Mouse (Mus musculus) embryonic facial prominence, embryonic 13.5 days (tissue): ENCODE measurements around the gene Mybl2. TPM values are rescaled to one million over a fixed set of nuclear protein-coding genes. Genes with fewer than 3 reads are reported as not detected.

Source experiments
- ATAC-seq: fragments of 200-750 bp; cut with Nextera tagmentation; 2 replicates; pipeline ENCODE4 v1.8.0; 2017; ENCODE audit warnings: low read depth; ENCODE audit not compliant: insufficient number of reproducible peaks, insufficient read depth, low FRiP score, low TSS enrichment
- H3K27ac ChIP-seq: fragments of 300-500 bp; sonication (generic); 2 replicates; pipeline ENCODE4 v1.5.1; 2015; ENCODE audit warnings: moderate library complexity, mild to moderate bottlenecking, inconsistent platforms
- H3K27me3 ChIP-seq: fragments of 300-500 bp; sonication (generic); 2 replicates; pipeline ENCODE4 v1.6.1; 2015; ENCODE audit warnings: mild to moderate bottlenecking, inconsistent platforms
- H3K36me3 ChIP-seq: fragments of 300-500 bp; sonication (generic); 2 replicates; pipeline ENCODE4 v1.6.1; 2015; ENCODE audit warnings: mild to moderate bottlenecking, inconsistent platforms
- H3K4me1 ChIP-seq: fragments of 300-500 bp; sonication (generic); 2 replicates; pipeline ENCODE4 v1.6.1; 2015; ENCODE audit warnings: inconsistent platforms
- H3K4me2 ChIP-seq: fragments of 300-500 bp; sonication (generic); 2 replicates; pipeline ENCODE4 v1.6.1; 2015; ENCODE audit warnings: moderate library complexity, mild to moderate bottlenecking, inconsistent platforms
- H3K4me3 ChIP-seq: fragments of 300-500 bp; sonication (generic); 2 replicates; pipeline ENCODE4 v1.5.1; 2015; ENCODE audit warnings: mild to moderate bottlenecking, inconsistent platforms
- H3K9ac ChIP-seq: fragments of 300-500 bp; sonication (generic); 2 replicates; pipeline ENCODE4 v1.6.1; 2015; ENCODE audit warnings: mild to moderate bottlenecking, inconsistent platforms
- H3K9me3 ChIP-seq: fragments of 300-500 bp; sonication (generic); 2 replicates; pipeline ENCODE4 v1.6.1; 2016; ENCODE audit warnings: inconsistent platforms
- WGBS: fragments of 180-500 bp; shearing (Covaris S2); methylation state at CpG from one replicate; pipeline ENCODE4 v1.1.7; 2015; ENCODE audit warnings: mixed read lengths; 5-methylcytosine and 5-hydroxymethylcytosine counted together
- polyA plus RNA-seq: library from polyadenylated mRNA; unstranded; fragments of >200 nt; fragmentation: Nextera tagmentation; extraction: Ambion mirVana; gene quantifications from 2 replicates; pipeline ENCODE4 v1.2.1, GENCODE M21; 2015

The Mybl2 gene
- polyA plus RNA-seq, 1 experiment from 2014 or later = 31.3 TPM

DNA sequence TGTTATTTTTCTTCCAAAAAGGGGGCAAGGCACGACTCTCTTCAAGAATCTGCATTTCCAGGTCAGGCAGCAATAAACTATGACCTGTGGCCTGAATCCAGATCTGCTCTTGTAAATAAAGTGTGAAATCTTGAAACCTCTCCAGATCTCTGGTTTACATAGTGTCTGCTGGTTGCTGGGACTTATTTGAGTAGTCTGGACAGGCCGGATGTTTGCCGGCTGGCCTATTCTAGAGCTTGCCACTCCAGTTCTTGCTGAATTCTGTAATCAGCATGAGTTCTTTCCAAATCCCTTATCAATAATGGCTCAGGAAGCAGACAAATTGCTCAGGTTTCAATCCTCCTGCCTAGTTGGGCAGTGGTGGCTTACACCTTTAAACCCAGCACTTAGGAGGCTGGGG is 41.3 kb downstream of the Mybl2 start:
- no peak for ATAC-seq
- Histone ChIP-seq H3K4me3 (no peak overlapping the region), H3K4me1 (0 out of 2 replicates have a peak, but pooled peaks cover 4% of the 10 kb centered on the region), H3K9ac (no peak overlapping the region), H3K27ac (no peak overlapping the region), H3K4me2 (no peak overlapping the region), H3K36me3 (no peaks in the 10 kb centered on the region), H3K27me3 (peaks cover 3% of the 10 kb centered on the region; the same call in 1 of the 2 replicates), H3K9me3 (no peaks in the 10 kb centered on the region)
- WGBS = 71% methylated on average over 3 of the region's 3 CpGs

DNA sequence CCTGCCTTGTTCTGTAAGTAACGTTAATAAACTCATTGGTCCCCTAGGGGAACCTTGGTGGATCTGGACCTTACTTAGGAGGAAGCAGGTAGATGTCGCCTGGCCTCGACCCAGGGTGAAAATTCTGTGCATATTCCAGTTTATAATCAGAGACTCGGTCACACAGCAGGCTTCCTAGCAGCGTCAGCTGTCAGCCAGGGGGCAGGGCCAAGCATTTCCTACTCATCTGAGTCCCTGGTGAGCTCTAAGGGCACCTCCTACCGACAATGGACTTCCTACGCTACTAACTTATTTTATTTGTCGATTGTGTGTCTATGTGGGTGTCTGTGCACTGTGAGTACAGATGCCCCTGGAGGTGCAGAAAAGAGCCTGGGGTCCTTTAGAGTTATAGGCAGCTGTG is 45.4 kb downstream of the Mybl2 start:
- ATAC-seq = no peak
- no peaks in the 10 kb centered on the region for H3K36me3 ChIP-seq
- 53% methylated on average over 8 of the region's 8 CpGs for WGBS
- H3K4me1 ChIP-seq = peaks cover 26% of the 10 kb centered on the region
- H3K9me3 ChIP-seq = no peaks in the 10 kb centered on the region
- no peak overlapping the region for H3K9ac ChIP-seq
- H3K4me3 ChIP-seq = no peak overlapping the region
- no peak overlapping the region for H3K4me2 ChIP-seq
- no peak overlapping the region for H3K27ac ChIP-seq
- H3K27me3 ChIP-seq = peaks cover 3% of the 10 kb centered on the region; the same call in 1 of the 2 replicates

DNA sequence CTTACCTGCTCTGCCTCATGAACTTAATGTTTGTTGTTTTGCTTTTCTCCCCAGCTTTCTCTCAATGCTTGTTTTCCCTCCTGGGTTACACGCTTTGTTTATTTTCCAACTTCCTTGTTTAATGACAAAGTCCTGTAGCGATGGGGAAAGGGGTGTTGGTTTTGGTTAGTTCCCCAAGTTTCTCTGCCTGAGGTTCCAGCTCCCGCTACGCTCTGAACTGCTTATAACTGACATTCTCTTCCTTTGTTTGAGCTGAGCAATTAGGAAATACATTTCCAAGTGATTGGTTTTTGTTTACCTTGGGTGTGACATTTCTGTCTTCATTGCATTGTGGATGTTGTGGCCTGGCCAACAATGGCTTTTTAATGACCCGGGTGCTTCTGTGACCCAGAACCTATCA is 46.1 kb downstream of the Mybl2 start:
- no peak for ATAC-seq
- no peaks in the 10 kb centered on the region for H3K9me3 ChIP-seq
- H3K4me1 ChIP-seq = peaks cover 26% of the 10 kb centered on the region
- no peak overlapping the region for H3K4me3 ChIP-seq
- H3K27ac ChIP-seq = no peak overlapping the region
- H3K4me2 ChIP-seq = no peak overlapping the region
- WGBS = 66% methylated on average over 5 of the region's 5 CpGs
- H3K9ac ChIP-seq = no peak overlapping the region
- H3K36me3 ChIP-seq = no peaks in the 10 kb centered on the region
- peaks cover 3% of the 10 kb centered on the region; the same call in 1 of the 2 replicates for H3K27me3 ChIP-seq

DNA sequence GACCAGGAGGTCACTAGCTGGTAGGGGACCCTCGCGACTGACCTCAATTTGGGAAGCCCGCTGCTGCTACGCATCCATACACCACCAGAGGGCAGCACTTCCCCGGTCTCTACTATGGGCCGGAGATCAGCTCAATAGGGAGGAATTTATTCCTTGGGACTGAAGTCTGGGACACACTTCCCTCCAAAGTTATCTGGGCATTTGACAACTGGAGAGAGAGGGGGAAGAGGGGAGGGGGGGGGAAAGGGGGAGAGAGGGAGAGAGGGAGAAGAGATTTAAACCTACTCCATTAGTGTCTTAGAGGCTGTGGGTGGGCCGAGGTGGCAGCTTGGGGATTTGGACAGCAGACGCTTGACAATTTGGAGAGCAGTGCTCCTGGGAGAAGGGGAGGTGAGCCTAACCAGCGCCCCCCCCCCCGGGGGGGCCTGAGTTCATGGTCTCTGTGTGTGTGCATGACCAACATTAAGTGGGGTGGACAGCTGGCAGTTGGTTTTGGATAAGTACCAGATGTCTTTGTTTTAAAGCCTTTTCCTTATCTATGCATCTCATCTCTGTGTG is 47.2 kb downstream of the Mybl2 start:
- H3K4me3 ChIP-seq = no peak overlapping the region
- H3K36me3 ChIP-seq = no peaks in the 10 kb centered on the region
- no peak overlapping the region for H3K4me2 ChIP-seq
- H3K27me3 ChIP-seq = peaks cover 3% of the 10 kb centered on the region; the same call in 1 of the 2 replicates
- H3K27ac ChIP-seq = no peak overlapping the region
- H3K9me3 ChIP-seq = no peaks in the 10 kb centered on the region
- WGBS = 4% methylated on average over 10 of the region's 10 CpGs
- peaks cover 26% of the 10 kb centered on the region for H3K4me1 ChIP-seq
- ATAC-seq = no peak
- no peak overlapping the region for H3K9ac ChIP-seq

DNA sequence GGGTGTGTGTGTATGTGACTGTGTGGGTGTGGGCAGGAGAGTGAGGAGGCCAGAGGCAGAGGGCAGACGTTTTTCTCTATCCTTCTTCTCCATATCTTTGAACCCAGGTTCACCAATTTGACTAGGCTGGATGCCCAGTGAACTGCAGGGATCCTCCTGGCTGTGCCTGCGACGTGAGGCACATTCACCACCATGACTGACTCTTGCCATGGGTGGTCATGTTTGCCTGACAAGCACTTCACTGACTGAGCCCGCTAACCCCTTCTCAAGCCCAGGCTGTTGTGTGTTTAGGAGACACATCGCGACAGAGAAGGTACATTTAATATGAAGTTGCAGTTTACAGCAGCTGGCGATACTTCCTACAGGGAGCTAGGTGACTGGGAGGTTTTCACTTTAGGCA is 47.7 kb downstream of the Mybl2 start:
- H3K4me3 ChIP-seq = no peak overlapping the region
- H3K4me2 ChIP-seq = no peak overlapping the region
- ATAC-seq = peak; percentile 44
- peaks cover 26% of the 10 kb centered on the region for H3K4me1 ChIP-seq
- 50% methylated on average over 7 of the region's 7 CpGs for WGBS
- no peak overlapping the region for H3K9ac ChIP-seq
- H3K9me3 ChIP-seq = no peaks in the 10 kb centered on the region
- peaks cover 3% of the 10 kb centered on the region; the same call in 1 of the 2 replicates for H3K27me3 ChIP-seq
- H3K36me3 ChIP-seq = no peaks in the 10 kb centered on the region
- 0 out of 2 replicates have a peak overlapping the region, but pooled peaks have one; percentile 22 for H3K27ac ChIP-seq

DNA sequence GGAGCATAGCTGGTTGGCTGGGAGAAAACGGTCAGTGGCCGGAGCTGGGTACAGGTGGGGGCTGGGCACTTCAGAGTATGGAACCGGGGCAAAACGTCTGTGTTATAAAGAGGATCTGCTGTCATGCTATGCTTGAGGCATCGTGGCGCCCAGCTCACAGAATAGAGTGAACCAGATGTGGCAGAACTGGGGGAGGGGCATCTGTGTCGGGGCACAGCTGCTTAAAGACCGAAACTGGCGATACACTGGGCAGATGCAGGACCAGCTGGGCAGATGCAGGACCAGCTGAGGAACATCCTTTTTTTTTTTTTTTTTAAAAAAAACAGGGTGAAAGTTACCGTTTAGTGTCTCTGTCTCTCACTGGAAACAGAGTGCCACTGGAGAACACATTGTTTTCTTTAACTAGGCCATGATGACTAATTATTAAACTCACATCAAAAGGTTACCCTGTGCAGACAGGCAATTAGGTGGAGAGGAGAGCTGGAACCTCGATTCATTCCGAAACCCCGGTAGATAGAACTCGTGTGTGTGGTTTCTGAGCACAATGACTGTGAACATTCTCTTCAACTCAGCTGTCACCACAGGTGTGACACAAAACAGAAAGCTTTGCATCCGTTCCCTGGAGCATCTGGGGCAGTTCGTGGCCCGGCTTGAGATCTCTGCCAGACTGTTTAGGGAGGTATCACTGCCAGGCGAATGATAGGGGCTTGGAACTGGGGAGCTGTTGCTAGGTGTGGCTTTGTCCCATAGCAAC is 48.6 kb downstream of the Mybl2 start:
- no peak overlapping the region for H3K27ac ChIP-seq

DNA sequence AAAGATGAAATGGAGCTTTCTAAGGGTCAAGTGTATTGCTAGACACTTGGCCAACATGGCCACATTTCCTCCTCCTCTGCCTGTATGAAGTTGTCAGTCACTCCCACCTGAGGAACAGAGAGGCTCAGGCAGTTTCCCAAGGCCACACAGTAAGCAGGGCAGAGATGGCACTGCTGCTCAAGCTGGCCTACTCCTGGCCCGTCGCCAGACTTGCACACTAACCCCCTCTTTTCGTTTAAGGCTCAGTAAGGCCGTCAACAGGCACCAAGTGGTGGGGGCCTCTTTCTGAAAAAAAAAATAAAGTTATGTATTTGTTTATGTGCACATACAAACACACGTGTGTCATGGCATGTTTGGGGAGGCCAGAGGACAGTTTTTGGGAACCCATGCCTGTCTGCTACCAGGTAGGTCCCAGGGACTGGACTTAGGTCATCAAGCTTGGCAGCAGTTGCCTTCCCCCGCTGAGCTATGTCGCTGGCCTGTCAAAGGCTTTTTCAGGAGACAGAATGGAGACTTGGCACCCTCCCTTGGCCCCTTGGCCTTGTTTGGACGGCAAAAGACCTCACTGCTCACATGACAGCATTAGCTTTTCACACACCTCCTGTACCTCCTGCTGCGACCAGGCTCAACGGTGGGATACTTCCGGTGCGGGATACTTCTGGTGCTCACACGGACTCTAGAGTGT is 49.7 kb downstream of the Mybl2 start:
- Histone ChIP-seq H3K4me1 (peaks cover 30% of the 10 kb centered on the region), H3K36me3 (no peaks in the 10 kb centered on the region), H3K27ac (no peak overlapping the region), H3K27me3 (no peaks in the 10 kb centered on the region; the same call in 1 of the 2 replicates), H3K4me2 (no peak overlapping the region), H3K4me3 (no peak overlapping the region), H3K9me3 (no peaks in the 10 kb centered on the region), H3K9ac (no peak overlapping the region)
- ATAC-seq = no peak
- WGBS = 84% methylated on average over 13 of the region's 13 CpGs

More for the DNA sequence above, 48.6 kb downstream of the Mybl2 start:
- Histone ChIP-seq H3K9me3 (no peaks in the 10 kb centered on the region), H3K4me1 (peaks cover 30% of the 10 kb centered on the region), H3K4me2 (peak overlapping the region; percentile 11; the same call in 1 of the 2 replicates), H3K4me3 (no peak overlapping the region), H3K27me3 (peaks cover 3% of the 10 kb centered on the region; the same call in 1 of the 2 replicates), H3K9ac (no peak overlapping the region), H3K36me3 (no peaks in the 10 kb centered on the region)
- 38% methylated on average over 18 of the region's 18 CpGs for WGBS
- ATAC-seq = no peak; the same call in 1 of the 2 replicates

DNA sequence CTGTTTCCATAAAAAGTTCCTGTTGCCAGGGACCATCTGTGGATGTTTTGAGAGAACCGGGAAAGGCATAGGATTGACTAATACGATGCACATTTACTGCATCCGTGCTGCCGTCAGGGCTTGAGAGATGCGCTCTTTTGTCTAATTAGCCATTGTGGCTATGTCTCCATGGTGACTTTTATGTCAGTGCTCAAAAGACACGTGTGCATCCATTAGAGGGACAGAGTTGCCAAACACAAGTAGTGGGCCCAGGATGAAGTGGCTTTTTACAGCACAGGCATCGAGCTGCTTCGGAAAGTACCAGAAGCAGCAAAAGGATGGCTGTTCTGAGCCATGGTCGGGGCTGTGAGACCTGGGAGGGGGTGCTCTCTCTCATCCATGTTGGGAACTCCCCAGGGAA is 53.9 kb downstream of the Mybl2 start:
- Histone ChIP-seq H3K36me3 (no peaks in the 10 kb centered on the region), H3K27me3 (no peaks in the 10 kb centered on the region), H3K4me2 (no peak overlapping the region), H3K9ac (no peak overlapping the region), H3K27ac (no peak overlapping the region), H3K4me3 (no peak overlapping the region), H3K9me3 (no peaks in the 10 kb centered on the region), H3K4me1 (peaks cover 24% of the 10 kb centered on the region)
- 58% methylated on average over 9 of the region's 9 CpGs for WGBS
- no peak for ATAC-seq

DNA sequence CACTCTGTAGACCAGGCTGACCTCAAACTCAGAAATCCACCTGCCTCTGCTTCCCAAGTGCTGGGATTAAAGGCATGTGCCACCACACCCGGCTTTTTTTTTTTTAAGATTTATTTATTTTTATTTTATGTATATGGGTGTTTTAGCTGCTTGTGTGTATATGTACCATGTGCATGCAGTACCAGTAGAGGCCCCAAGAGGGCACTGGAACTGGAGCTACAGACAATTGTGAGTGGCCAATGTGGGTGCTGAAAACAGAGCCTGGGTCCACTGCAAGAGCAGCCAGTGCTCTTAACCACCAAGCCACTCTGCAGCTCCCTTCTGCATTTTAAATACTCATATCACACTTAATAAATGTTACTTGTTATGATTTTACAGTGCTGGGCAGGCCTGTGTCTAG is 56.2 kb downstream of the Mybl2 start:
- Histone ChIP-seq H3K4me2 (no peak overlapping the region), H3K9me3 (no peaks in the 10 kb centered on the region), H3K4me3 (no peak overlapping the region), H3K36me3 (no peaks in the 10 kb centered on the region), H3K9ac (no peak overlapping the region), H3K27ac (no peak overlapping the region), H3K4me1 (peaks cover 18% of the 10 kb centered on the region), H3K27me3 (no peaks in the 10 kb centered on the region)
- WGBS = 90% methylated on average over 1 of the region's 1 CpGs
- no peak for ATAC-seq

DNA sequence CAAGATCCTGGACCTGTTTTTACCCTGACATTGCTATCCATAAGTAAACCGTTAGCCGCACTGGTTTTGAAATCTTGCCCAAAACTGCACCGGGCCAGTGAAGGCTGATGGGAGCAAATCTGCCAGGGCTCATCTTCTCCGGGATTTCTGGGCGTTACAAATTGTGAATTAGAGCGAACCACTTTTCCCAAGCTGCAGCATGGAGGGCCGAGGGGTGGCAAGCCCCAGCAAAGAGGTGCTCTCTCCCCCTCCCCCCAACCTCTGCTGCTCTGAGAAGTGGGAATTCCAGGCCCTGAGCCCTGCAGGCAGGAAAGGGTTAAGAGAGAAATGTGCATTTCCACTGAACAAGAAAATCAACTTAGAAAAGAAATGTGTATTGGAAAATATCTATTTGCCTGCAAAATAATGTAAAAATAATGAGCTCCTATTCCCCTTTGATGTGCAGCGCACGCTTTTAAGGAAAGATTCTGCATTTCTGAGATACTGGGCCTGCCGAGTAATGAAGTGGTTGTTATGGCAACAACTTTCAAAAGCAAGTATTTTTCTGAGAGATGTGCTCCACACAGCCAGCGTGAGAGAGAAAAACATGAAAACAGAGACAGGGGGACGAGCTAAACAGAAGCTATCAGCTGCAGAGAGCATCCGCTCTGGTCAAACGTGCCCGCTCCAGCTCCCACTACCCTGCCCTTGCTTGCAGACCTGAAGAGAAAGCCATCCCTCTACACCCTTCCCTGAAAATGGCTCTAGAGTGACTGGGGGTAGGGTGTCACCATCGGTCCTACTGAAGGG is 57.1 kb downstream of the Mybl2 start:
- Histone ChIP-seq H3K4me2 (peak overlapping the region; percentile 29), H3K9ac (no peak overlapping the region), H3K27ac (peak overlapping the region; percentile 22; the same call in 1 of the 2 replicates), H3K4me3 (no peak overlapping the region), H3K36me3 (no peaks in the 10 kb centered on the region), H3K27me3 (no peaks in the 10 kb centered on the region), H3K9me3 (no peaks in the 10 kb centered on the region), H3K4me1 (peaks cover 18% of the 10 kb centered on the region)
- no peak for ATAC-seq
- WGBS = 38% methylated on average over 16 of the region's 16 CpGs
